Mouse (Mus musculus) Patski (cell line): ENCODE measurements around the gene Sema6d. TPM values are rescaled to one million over a fixed set of nuclear protein-coding genes. Genes with fewer than 3 reads are reported as not detected.

ENCODE experiments used
- ATAC-seq: fragments of 100-300 bp; one replicate; pipeline ENCODE4 v1.8.0; 2021
- CTCF ChIA-PET: fragments of 350-600 bp; sonication (Branson Sonifier 250); formaldehyde crosslinking; loops from one replicate; lab custom pipeline; 2022; ENCODE audit warnings: inconsistent platforms; lab: Charles Lee
- POLR2A ChIA-PET: fragments of 350-600 bp; sonication (Branson Sonifier 250); formaldehyde crosslinking; loops from one replicate; lab custom pipeline; 2022; ENCODE audit warnings: antibody characterized with exemption, inconsistent platforms; lab: Charles Lee
- DNase-seq: peaks from one replicate; pipeline ENCODE4 v3.0.0-alpha.2; 2011; ENCODE audit warnings: low read depth, low spot score
- H3K27me3 ChIP-seq: fragments of 371-371 bp; one replicate; pipeline ENCODE4 v1.5.1; 2021
- CTCF ChIP-seq: fragments of 100-300 bp; IDR thresholded peaks from one replicate; pipeline ENCODE4 v1.5.1; 2021
- in situ Hi-C: fragments of 300-500 bp; cut with MboI; formaldehyde crosslinking; loops from 3 replicates; pipeline ENCODE4 v1.11.1; 2018; ENCODE audit warnings: low pct_unique_long_range_greater_than_20kb, mixed read lengths
- polyA plus RNA-seq: library from polyadenylated mRNA; unstranded; gene quantifications from one replicate; pipeline ENCODE4 v1.2.3, GENCODE M21; 2021

The Sema6d gene
- polyA plus RNA-seq, 1 experiment from 2014 or later: 2.7 TPM

DNA sequence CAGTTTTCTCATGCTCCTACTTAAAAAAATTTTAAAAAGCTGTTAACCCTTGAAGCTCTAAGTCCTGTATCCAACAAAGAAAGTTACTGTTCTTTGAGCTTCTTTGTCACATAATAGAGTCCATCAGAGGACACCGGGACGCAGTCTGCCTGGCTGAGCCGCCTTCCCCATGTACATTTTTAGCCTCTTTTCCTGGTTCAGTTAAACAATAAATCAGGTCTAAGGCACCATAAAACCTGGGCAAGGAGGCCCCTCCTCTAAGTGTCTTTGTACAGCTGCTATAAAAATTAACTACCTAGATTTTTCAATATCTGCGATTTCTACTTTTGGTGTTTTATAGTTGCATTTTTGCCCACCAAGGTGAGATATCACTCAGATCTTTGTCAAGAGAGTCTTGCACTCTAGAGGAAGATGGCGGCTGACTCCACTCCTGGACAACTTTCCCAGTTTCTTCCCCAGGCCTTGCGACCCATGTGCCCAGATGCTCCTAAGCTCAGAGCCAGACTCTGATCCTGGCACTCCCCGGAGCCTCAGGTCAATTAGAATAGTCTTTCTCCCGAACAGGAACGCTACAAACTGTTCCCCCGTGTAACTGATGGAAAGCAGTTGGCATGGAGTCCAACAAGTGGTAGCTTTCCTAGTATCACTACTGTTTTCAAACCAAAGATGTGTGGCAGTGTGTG lies 534.6 kb downstream of the Sema6d start:
- no peak for TF ChIP-seq CTCF
- POLR2A ChIA-PET: no interaction called here
- in situ Hi-C loops: loop anchor here (25.0 kb wide), 1 partner anchor 563 kb away; no protein-coding TSS in a partner anchor

DNA sequence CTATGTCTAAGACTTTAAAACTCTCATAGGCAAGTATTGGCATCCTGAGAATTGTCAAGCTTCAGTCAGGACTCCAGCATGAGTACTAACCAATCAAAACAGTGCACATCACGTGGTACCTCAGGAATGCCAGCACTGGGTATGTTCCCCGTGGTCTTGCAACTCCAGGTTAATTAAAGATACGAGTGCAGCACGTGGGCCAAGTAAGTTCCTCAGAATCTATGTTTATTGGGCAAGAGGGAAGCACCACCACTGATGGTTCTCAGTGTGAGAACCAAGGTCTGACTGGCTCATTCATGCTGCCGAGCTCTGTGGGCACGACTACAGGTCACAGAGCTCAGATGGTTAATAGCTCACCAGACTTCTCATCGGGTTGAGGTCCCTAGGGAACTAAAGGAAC lies 536.7 kb downstream of the Sema6d start:
- no peak for TF ChIP-seq CTCF
- no peaks in the 10 kb centered on the region for H3K27me3 ChIP-seq
- ChIA-PET CTCF (interaction anchor here (1.0 kb wide), 1 partner anchor 15 kb away, joined by 3 read pairs; no protein-coding TSS in a partner anchor), POLR2A (no interaction called here)
- no peak for DNase-seq
- in situ Hi-C loops: no loop called here
- ATAC-seq: no peak

More for the DNA sequence above, 534.6 kb downstream of the Sema6d start:
- CTCF ChIA-PET: interaction anchor here (0.8 kb wide), 1 partner anchor 26 kb away, joined by 3 read pairs; no protein-coding TSS in a partner anchor
- H3K27me3 ChIP-seq: no peaks in the 10 kb centered on the region
- DNase-seq (no peak), ATAC-seq (no peak)

DNA sequence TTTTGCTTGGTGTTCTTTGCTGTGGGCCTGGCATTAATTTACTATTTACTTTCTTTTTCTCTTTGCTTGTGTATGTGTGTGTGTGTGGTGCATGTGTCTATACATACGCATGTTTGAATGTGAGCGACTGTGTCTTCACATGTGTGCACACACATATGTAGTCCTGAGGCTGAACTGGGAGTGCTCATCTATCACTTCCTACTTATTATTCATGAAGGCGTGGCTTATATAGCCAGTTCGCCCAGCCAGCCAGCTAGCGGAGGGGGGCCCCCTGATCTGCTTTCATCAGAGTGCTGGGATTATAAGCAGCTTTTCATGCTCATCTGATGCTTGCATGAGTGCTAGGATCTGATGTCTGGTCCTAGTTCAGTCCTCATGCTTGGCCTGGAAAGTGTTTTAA lies 537.9 kb downstream of the Sema6d start:
- no peak for ATAC-seq

DNA sequence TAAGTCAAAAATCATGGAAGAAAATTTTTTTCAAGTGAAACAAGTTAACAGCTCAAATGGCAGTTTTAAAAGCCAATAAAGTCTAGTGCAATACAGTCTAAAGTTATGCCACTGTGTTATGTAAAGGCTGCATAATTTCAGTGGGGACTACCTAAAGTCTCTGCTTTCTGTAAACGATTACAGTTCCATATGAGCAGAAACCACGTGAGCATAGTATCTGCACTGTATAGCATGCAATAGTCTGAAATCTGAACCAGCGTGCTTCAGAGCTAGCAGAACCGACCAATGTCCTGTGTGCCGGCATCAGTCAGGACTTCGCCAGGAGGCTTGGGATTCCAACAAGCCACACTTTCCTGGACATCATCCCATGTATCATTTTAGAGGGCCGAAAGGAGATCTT lies 538.9 kb downstream of the Sema6d start:
- no peak for TF ChIP-seq CTCF
- no peak for ATAC-seq
- no peaks in the 10 kb centered on the region for H3K27me3 ChIP-seq
- in situ Hi-C loops: no loop called here
- no peak for DNase-seq
- CTCF ChIA-PET: no interaction called here
- POLR2A ChIA-PET: no interaction called here

More for the DNA sequence above, 537.9 kb downstream of the Sema6d start:
- no peak for DNase-seq
- no peaks in the 10 kb centered on the region for H3K27me3 ChIP-seq
- in situ Hi-C loops: no loop called here
- POLR2A ChIA-PET: no interaction called here
- no peak for TF ChIP-seq CTCF
- CTCF ChIA-PET: no interaction called here

DNA sequence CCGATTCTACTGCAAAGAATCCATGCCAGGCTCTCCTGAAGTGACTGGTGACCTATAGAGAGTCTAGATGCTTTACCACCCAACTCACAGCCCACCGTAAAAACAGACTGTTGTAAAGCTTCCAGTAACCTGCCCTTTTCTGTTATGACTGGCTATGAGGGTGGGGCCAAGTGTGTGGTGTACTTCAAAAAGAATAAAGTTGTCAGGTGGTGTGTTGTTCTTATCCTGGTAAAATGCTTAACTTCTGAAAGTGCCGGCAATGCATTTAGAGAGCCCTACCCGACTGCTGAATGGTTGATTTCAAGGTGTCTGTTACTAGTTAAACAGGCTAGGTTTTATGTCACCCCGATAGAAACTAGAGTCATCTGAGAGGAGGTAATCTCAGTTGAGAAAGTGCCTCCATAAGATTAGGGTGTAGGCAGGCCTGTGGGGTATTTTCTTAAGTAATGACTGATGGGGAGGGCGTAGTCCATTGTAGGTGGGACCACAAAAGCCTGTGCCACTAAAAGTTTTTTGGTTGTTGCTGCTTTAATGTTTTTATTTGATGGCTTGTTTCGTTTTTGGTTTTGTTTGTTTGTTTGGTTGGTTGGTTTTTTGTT lies 544.7 kb downstream of the Sema6d start:
- CTCF ChIA-PET: no interaction called here
- DNase-seq: no peak
- no peak for ATAC-seq
- POLR2A ChIA-PET: no interaction called here
- no peak for TF ChIP-seq CTCF
- in situ Hi-C loops: no loop called here
- no peaks in the 10 kb centered on the region for H3K27me3 ChIP-seq

DNA sequence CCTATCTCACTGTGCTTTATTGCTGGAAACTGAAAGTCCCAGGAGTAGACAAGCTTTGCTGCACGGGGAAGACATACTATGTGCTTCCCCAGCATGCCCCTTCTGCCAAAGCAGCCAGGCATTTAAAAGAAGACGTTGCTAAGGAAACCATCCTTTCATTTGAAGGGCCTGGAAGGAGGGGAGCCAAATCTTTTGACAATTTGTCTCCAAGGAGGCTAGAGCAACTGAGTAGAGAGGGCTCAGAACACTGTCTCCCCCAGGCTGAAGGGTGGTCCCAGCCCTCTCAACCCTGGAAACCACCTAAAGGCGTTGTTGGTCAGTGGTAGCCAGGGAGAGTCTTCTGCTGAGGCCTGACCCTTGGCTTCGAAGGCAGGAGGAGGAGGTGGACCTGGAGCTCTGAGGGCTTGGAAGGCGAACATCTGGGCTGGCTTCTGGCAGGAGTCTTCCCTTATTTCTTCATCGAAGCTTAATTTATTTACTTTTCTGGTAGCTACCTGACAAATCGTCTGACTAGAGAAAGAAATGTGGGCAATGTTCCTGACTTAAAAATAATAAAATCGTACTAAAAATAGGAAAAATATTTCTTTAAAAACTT lies 545.6 kb downstream of the Sema6d start:
- DNase-seq: no peak
- in situ Hi-C loops: no loop called here
- POLR2A ChIA-PET: no interaction called here
- ATAC-seq: no peak
- no peaks in the 10 kb centered on the region for H3K27me3 ChIP-seq
- no peak for TF ChIP-seq CTCF
- CTCF ChIA-PET: no interaction called here

DNA sequence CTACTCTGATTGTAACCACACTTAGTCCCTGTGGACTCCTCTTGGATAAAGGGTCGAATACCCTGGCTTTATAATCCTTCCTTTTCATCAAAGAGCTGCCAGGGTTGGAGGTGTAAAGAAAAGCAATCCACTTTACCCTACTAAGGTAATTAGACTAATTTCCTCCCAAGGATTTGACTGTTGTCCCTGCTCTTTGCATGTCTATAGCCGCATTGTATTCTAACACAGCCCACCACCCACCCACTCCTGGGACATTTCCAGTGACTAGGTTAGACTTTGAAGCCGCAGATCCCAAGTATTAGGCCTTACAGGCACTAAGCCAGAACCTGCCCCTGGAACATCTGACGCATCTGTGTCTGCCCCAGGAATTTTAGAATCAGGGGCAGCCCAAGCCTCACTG lies 547.3 kb downstream of the Sema6d start:
- TF ChIP-seq CTCF: no peak
- in situ Hi-C loops: no loop called here
- no peaks in the 10 kb centered on the region for H3K27me3 ChIP-seq
- POLR2A ChIA-PET: no interaction called here
- ATAC-seq (no peak), DNase-seq (no peak)
- CTCF ChIA-PET: no interaction called here

DNA sequence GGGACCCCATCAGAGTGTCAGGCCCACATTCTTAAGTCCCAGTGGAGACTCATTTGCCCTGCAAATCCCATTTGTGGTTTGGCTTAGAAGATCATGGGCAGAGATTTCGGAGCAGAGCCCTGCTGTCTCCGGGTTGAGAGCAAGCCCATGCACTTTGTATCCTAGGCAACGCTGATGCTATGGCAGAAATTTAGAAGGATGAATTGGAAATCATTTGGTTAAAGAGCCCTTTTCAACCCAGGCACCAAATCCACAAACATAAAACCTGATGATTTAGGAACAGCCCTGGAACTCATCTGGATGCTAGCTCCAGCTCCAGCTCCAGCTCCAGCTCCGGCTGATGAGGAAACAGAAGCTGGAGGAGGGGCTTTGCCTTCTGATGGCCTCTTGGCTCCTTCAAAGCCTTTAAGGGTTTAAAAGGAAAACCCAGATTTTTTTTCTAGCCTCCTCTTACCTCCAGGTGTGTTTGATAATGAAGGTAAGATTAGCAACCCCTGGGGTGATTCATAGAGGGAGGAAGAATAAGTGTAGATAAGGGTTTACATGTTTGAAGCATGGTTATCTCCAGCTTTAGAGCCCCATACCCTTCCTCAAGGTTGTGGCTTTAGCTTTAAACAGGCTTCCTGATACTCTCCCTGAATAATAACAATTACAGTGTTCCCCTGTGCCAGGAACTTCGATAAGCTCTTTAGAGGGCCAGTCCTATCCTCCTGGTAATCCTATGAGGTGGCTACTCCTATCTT lies 549.6 kb downstream of the Sema6d start:
- H3K27me3 ChIP-seq: no peaks in the 10 kb centered on the region
- no peak for TF ChIP-seq CTCF
- DNase-seq (no peak), ATAC-seq (no peak)
- in situ Hi-C loops: no loop called here
- POLR2A ChIA-PET: no interaction called here
- CTCF ChIA-PET: interaction anchor here (1.8 kb wide), 1 partner anchor 9 kb away, joined by 4 read pairs; no protein-coding TSS in a partner anchor

DNA sequence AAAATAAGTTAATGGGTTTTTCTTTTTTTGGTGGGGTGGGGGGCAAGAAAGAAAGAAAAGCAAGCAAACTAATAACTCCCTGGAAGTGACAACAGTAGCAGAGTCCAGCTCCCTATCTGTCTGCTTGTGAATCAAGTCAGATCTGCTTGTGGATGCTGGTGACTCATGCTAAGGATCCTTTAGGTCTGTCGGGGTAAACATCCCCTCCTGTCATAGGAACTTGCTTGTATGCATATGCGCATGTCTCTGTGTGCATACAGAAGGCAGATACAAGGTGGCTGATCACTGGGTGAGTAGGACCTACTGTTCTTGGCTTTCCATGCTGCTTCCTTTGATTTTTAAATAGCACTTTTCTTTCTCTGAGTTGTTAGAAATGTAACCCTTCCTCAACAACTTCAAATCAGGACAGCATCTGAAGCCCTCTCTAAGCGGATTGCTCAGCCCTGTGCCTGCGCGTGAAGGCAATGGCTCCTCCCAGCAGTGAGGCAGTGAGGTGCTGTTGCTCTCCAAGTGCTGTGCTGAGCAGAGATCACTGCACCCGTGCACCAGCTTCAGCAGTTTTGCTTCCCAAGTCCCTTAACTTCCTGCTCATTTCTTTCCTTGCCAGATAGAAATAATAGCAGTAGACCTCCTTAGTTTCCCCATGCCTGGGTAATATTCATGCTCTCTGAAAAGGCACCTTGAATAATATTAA lies 550.9 kb downstream of the Sema6d start:
- in situ Hi-C loops: no loop called here
- H3K27me3 ChIP-seq: no peaks in the 10 kb centered on the region
- DNase-seq (no peak), ATAC-seq (no peak)
- POLR2A ChIA-PET: interaction anchor here (0.6 kb wide), 1 partner anchor 403 kb away, joined by 4 read pairs; no protein-coding TSS in a partner anchor
- CTCF ChIA-PET: interaction anchor here (1.8 kb wide), 1 partner anchor 10 kb away, joined by 4 read pairs; no protein-coding TSS in a partner anchor
- TF ChIP-seq CTCF: no peak

DNA sequence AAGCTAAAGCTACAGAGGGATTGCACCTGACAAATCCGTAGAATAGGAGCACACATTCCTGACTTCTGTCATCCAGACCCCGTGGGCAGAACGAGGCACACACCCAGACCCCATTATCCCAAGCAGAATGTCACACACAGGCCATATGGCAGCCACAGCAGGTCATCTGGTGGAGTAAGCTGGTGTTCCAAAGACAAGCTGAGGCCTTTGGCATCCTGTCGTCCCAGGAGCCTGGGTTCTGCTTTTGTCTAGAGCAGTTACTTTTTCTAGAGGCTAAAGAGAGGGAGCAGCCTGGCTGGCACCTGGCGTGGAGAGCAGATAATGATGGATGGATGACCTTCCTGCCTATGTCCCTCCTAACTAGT lies 551.4 kb downstream of the Sema6d start:
- DNase-seq (no peak), ATAC-seq (no peak)
- no peak for TF ChIP-seq CTCF
- ChIA-PET CTCF (no interaction called here), POLR2A (no interaction called here)
- H3K27me3 ChIP-seq: no peaks in the 10 kb centered on the region
- in situ Hi-C loops: no loop called here
